Mouse (Mus musculus) myocyte (in vitro differentiated cells): ENCODE measurements around the gene Actn2.

Source experiments
- CEBPB ChIP-seq: IDR thresholded peaks from 2 replicates; pipeline ENCODE4 v1.6.1; 2011; ENCODE audit warnings: mild to moderate bottlenecking, moderate library complexity; ENCODE audit not compliant: poor library complexity, insufficient read depth, severe bottlenecking
- E2F4 ChIP-seq: IDR thresholded peaks from one replicate; pipeline ENCODE4 v1.6.1; 2011; ENCODE audit warnings: mild to moderate bottlenecking, control low read depth, moderate library complexity; ENCODE audit not compliant: insufficient read depth
- MAX ChIP-seq: IDR thresholded peaks from one replicate; pipeline ENCODE4 v1.6.1; 2011; ENCODE audit warnings: low read depth, mild to moderate bottlenecking, control low read depth
- MYOG ChIP-seq, 3 experiments: IDR thresholded peaks; one replicate each; pipeline ENCODE4 v1.6.1; 2011; ENCODE audit warnings: control low read depth in 2 of 3, low read depth in 2 of 3, mild to moderate bottlenecking in 2 of 3; ENCODE audit not compliant: insufficient read length in 2 of 3, control insufficient read depth in 1 of 3, insufficient read depth in 1 of 3
- POLR2A ChIP-seq: IDR thresholded peaks from one replicate; pipeline ENCODE4 v1.6.1; 2011; ENCODE audit warnings: low read depth, mild to moderate bottlenecking, control low read depth, moderate library complexity; ENCODE audit not compliant: insufficient read length
- USF1 ChIP-seq: IDR thresholded peaks from one replicate; pipeline ENCODE4 v1.6.1; 2011; ENCODE audit warnings: low read depth, mild to moderate bottlenecking, control low read depth, moderate library complexity

DNA sequence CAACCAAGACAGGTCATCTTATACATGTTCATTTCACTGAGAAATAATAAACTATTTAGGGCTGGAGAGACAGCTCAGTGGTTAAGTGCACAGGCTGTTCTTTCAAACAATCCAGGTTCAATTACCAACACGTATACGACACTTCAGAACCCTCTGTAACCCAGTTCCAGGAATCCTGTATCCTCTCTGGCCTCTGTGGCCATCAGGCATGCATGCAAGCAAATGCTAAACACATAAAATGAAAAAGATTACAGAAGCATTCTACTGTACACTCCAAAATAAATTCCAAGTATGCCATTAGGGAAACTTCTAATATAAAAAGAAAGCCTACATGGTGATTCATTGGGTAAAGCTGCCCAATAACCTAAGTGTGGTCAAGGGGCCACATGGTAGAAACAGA is 94.6 kb downstream of the Actn2 start:
- TF ChIP-seq POLR2A (no peak), E2F4 (no peak), USF1 (no peak), MAX (no peak), CEBPB (no peak), MYOG (IDR thresholded peaks at IDR 0.05; ENCODE audit: control insufficient read depth in 1 of 3, insufficient read depth in 1 of 3, insufficient read length in 2 of 3, low read depth in 2 of 3) (no peak)
